Mouse (Mus musculus): Measurements from ENCODE around the gene Cdc34.

DNA sequence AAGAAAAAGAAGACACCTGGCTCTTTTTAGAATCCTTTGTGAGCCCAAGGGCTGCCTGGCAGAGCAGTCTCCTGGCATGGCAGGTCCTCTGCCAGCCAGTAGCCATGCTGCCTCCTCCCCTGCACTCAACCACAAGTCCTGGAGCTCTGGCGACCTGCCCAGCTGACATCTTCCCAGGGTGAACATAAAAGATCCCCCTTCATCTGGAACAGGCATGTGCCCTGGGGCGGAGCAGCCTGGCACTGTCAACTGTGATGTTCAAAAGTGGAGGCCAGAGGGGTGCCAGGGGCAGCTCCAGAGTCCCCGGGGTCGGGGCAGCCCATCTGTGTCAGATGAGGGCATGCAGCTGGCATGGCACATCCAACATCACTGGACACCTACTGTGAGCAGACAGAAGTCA, 33.0 kb downstream of the Cdc34 start:
- TF ChIP-seq ZNF384 (IDR thresholded peaks at IDR 0.05; ENCODE audit: low read depth, low read length) = no peak
- no peak for TF ChIP-seq MAFK (IDR thresholded peaks at IDR 0.05; ENCODE audit: insufficient read depth, low read depth, low read length)
- TF ChIP-seq HCFC1 (IDR thresholded peaks at IDR 0.05; ENCODE audit: borderline replicate concordance, insufficient read depth, low read length) = no peak
- TF ChIP-seq ZC3H11A (IDR thresholded peaks at IDR 0.05; ENCODE audit: borderline replicate concordance, low read depth, low read length) = no peak

All from ES-E14 (cell line).